Mouse (Mus musculus): ENCODE results near the gene Abcc1. TPM values are rescaled to one million over a fixed set of nuclear protein-coding genes. Genes with fewer than 3 reads are reported as not detected.

The Abcc1 gene
- polyA plus RNA-seq, 1 experiment from 2014 or later = 5.0 TPM

- DNase-seq (ENCODE audit: low spot score) (no peak), ATAC-seq (no peak)
- no peak overlapping the region for H3K4me2 ChIP-seq (replicated peaks; ENCODE audit: low read depth, low read length)
- WGBS = 86% methylated on average over 2 of the region's 2 CpGs
- no peak overlapping the region for H3K4me3 ChIP-seq (ENCODE audit: low read depth, low read length)
- no peak overlapping the region for H3K27ac ChIP-seq (ENCODE audit: low read length)
- H3K9me3 ChIP-seq (ENCODE audit: low read length) = no peaks in the 10 kb centered on the region
- TF ChIP-seq EP300 (IDR thresholded peaks at IDR 0.05) = no peak
- TF ChIP-seq CTCF (IDR thresholded peaks at IDR 0.05) = no peak
- H3K27me3 ChIP-seq (replicated peaks; ENCODE audit: insufficient read depth, low read length) = no peaks in the 10 kb centered on the region
- H3K4me1 ChIP-seq (ENCODE audit: insufficient read depth, low read depth, low read length) = no peaks in the 10 kb centered on the region
- no peaks in the 10 kb centered on the region for H3K36me3 ChIP-seq (ENCODE audit: insufficient read depth, low read length)
- H3K9ac ChIP-seq (replicated peaks; ENCODE audit: low read depth) = no peak overlapping the region
These were observed 113.6 kb downstream of the Abcc1 start for GRCm38 (mm10) chr16:14475001-14475400.

GRCm38 (mm10) chr16:14476056-14476455, 114.7 kb downstream of the Abcc1 start:
- Histone ChIP-seq H3K27me3 (replicated peaks; ENCODE audit: insufficient read depth, low read length) (no peaks in the 10 kb centered on the region), H3K4me1 (ENCODE audit: insufficient read depth, low read depth, low read length) (no peaks in the 10 kb centered on the region)
- no peak for DNase-seq (ENCODE audit: low spot score)

GRCm38 (mm10) chr16:14476701-14477400, 115.5 kb downstream of the Abcc1 start:
- 78% methylated on average over 9 of the region's 9 CpGs for WGBS
- no peak for TF ChIP-seq CTCF (IDR thresholded peaks at IDR 0.05)
- no peak for TF ChIP-seq EP300 (IDR thresholded peaks at IDR 0.05)

More at GRCm38 (mm10) chr16:14476056-14476455, 114.7 kb downstream of the Abcc1 start:
- Histone ChIP-seq H3K9ac (replicated peaks; ENCODE audit: low read depth) (no peak overlapping the region), H3K9me3 (ENCODE audit: low read length) (no peaks in the 10 kb centered on the region), H3K27ac (ENCODE audit: low read length) (no peak overlapping the region), H3K4me3 (ENCODE audit: low read depth, low read length) (no peak overlapping the region), H3K36me3 (ENCODE audit: insufficient read depth, low read length) (no peaks in the 10 kb centered on the region), H3K4me2 (replicated peaks; ENCODE audit: low read depth, low read length) (no peak overlapping the region)
- no peak for TF ChIP-seq CTCF (IDR thresholded peaks at IDR 0.05)
- TF ChIP-seq EP300 (IDR thresholded peaks at IDR 0.05) = no peak
- WGBS = 83% methylated on average over 8 of the region's 8 CpGs
- no peak for ATAC-seq

GRCm38 (mm10) chr16:14477510-14478300, 116.3 kb downstream of the Abcc1 start:
- TF ChIP-seq CTCF (IDR thresholded peaks at IDR 0.05) (no peak), EP300 (IDR thresholded peaks at IDR 0.05) (no peak)
- Histone ChIP-seq H3K4me1 (ENCODE audit: insufficient read depth, low read depth, low read length) (no peaks in the 10 kb centered on the region), H3K27ac (ENCODE audit: low read length) (no peak overlapping the region), H3K9me3 (ENCODE audit: low read length) (no peaks in the 10 kb centered on the region), H3K4me2 (replicated peaks; ENCODE audit: low read depth, low read length) (no peak overlapping the region), H3K4me3 (ENCODE audit: low read depth, low read length) (no peak overlapping the region), H3K9ac (replicated peaks; ENCODE audit: low read depth) (no peak overlapping the region), H3K36me3 (ENCODE audit: insufficient read depth, low read length) (no peaks in the 10 kb centered on the region), H3K27me3 (replicated peaks; ENCODE audit: insufficient read depth, low read length) (no peaks in the 10 kb centered on the region)
- ATAC-seq = no peak
- 61% methylated on average over 10 of the region's 10 CpGs for WGBS
- no peak for DNase-seq (ENCODE audit: low spot score)

More at GRCm38 (mm10) chr16:14476701-14477400, 115.5 kb downstream of the Abcc1 start:
- Histone ChIP-seq H3K36me3 (ENCODE audit: insufficient read depth, low read length) (no peaks in the 10 kb centered on the region), H3K27me3 (replicated peaks; ENCODE audit: insufficient read depth, low read length) (no peaks in the 10 kb centered on the region), H3K27ac (ENCODE audit: low read length) (no peak overlapping the region), H3K4me3 (ENCODE audit: low read depth, low read length) (no peak overlapping the region), H3K4me1 (ENCODE audit: insufficient read depth, low read depth, low read length) (no peaks in the 10 kb centered on the region), H3K9ac (replicated peaks; ENCODE audit: low read depth) (no peak overlapping the region), H3K9me3 (ENCODE audit: low read length) (no peaks in the 10 kb centered on the region), H3K4me2 (replicated peaks; ENCODE audit: low read depth, low read length) (no peak overlapping the region)
- DNase-seq (ENCODE audit: low spot score) (no peak), ATAC-seq (no peak)

- ATAC-seq (no peak), DNase-seq (ENCODE audit: low spot score) (no peak)
- H3K27me3 ChIP-seq (replicated peaks; ENCODE audit: insufficient read depth, low read length) = no peaks in the 10 kb centered on the region
- H3K4me2 ChIP-seq (replicated peaks; ENCODE audit: low read depth, low read length) = no peak overlapping the region
- no peaks in the 10 kb centered on the region for H3K4me1 ChIP-seq (ENCODE audit: insufficient read depth, low read depth, low read length)
- H3K27ac ChIP-seq (ENCODE audit: low read length) = no peak overlapping the region
- H3K36me3 ChIP-seq (ENCODE audit: insufficient read depth, low read length) = no peaks in the 10 kb centered on the region
- WGBS = 95% methylated on average over 2 of the region's 2 CpGs
- no peak for TF ChIP-seq EP300 (IDR thresholded peaks at IDR 0.05)
- TF ChIP-seq CTCF (IDR thresholded peaks at IDR 0.05) = no peak
- no peak overlapping the region for H3K9ac ChIP-seq (replicated peaks; ENCODE audit: low read depth)
- H3K4me3 ChIP-seq (ENCODE audit: low read depth, low read length) = no peak overlapping the region
- no peaks in the 10 kb centered on the region for H3K9me3 ChIP-seq (ENCODE audit: low read length)
These were observed 118.3 kb downstream of the Abcc1 start for GRCm38 (mm10) chr16:14479641-14480040.

GRCm38 (mm10) chr16:14483221-14483620, 121.9 kb downstream of the Abcc1 start:
- H3K36me3 ChIP-seq (ENCODE audit: insufficient read depth, low read length) = no peaks in the 10 kb centered on the region
- TF ChIP-seq EP300 (IDR thresholded peaks at IDR 0.05) = no peak
- TF ChIP-seq CTCF (IDR thresholded peaks at IDR 0.05) = no peak
- DNase-seq (ENCODE audit: low spot score) (no peak), ATAC-seq (no peak)
- no peak overlapping the region for H3K27ac ChIP-seq (ENCODE audit: low read length)
- no peaks in the 10 kb centered on the region for H3K27me3 ChIP-seq (replicated peaks; ENCODE audit: insufficient read depth, low read length)
- no peak overlapping the region for H3K9ac ChIP-seq (replicated peaks; ENCODE audit: low read depth)
- no peaks in the 10 kb centered on the region for H3K4me1 ChIP-seq (ENCODE audit: insufficient read depth, low read depth, low read length)
- H3K4me3 ChIP-seq (ENCODE audit: low read depth, low read length) = no peak overlapping the region
- 66% methylated on average over 1 of the region's 1 CpGs for WGBS
- no peak overlapping the region for H3K4me2 ChIP-seq (replicated peaks; ENCODE audit: low read depth, low read length)
- no peaks in the 10 kb centered on the region for H3K9me3 ChIP-seq (ENCODE audit: low read length)
